Mouse (Mus musculus): ENCODE data around the gene Gga1.

- no peak for TF ChIP-seq CTCF (IDR thresholded peaks at IDR 0.05; ENCODE audit: low read depth, low read length)
- no peak for TF ChIP-seq EP300 (IDR thresholded peaks at IDR 0.05; ENCODE audit: insufficient read depth, low read depth, low read length)
Observed at GRCm38 (mm10) chr15:78918126-78918525, 41.1 kb downstream of the Gga1 start.

Measured in ES-Bruce4 (cell line).